ENCODE assay signal across 8 mouse cellular contexts in genomic region chr16:27390306-27390705, GRCm38 (mm10). TPM values are rescaled to one million over a fixed set of nuclear protein-coding genes. Genes with fewer than 3 reads are reported as not detected.
DNase-seq lines count a peak whose midpoint lies in the region; ATAC-seq and TF ChIP-seq lines count a peak whose summit lies in the region.

No protein-coding gene starts in this region.

- H3K27ac ChIP-seq in kidney, embryonic 15.5 days, result no peak overlapping the region
- H3K27ac ChIP-seq in embryonic facial prominence, embryonic 14.5 days (replicated peaks; ENCODE audit: low read depth, low read length), result peak overlapping the region; percentile 98; the same call in 1 of the 2 replicates
- no peak overlapping the region for H3K27ac ChIP-seq in intestine, embryonic 14.5 days (ENCODE audit: low read depth)
- no peak overlapping the region for H3K27ac ChIP-seq in midbrain, postnatal 0 days (ENCODE audit: low read depth, low read length)

- ATAC-seq in kidney, embryonic 15.5 days (replicated peaks; ENCODE audit: low FRiP score), result no peak
- no peak for ATAC-seq in embryonic facial prominence, embryonic 14.5 days (ENCODE audit: low read depth)
- ATAC-seq in intestine, embryonic 14.5 days (replicated peaks; ENCODE audit: low FRiP score, low TSS enrichment, low read depth), result no peak
- no peak for ATAC-seq in midbrain, postnatal 0 days (ENCODE audit: low FRiP score)

- H3K9ac ChIP-seq in kidney, embryonic 15.5 days, result 0 out of 2 replicates have a peak overlapping the region, but pooled peaks have one; percentile 90
- H3K9ac ChIP-seq in embryonic facial prominence, embryonic 14.5 days (ENCODE audit: low read depth, low read length), result peak overlapping the region; percentile 98; the same call in 1 of the 2 replicates
- no peak overlapping the region for H3K9ac ChIP-seq in intestine, embryonic 14.5 days (ENCODE audit: low read length)
- H3K9ac ChIP-seq in midbrain, postnatal 0 days (replicated peaks; ENCODE audit: low read length, poor library complexity, severe bottlenecking), result 0 out of 2 replicates have a peak overlapping the region, but pooled peaks have one; percentile 98

- peak overlapping the region; percentile 66 for H3K4me2 ChIP-seq in kidney, embryonic 15.5 days
- H3K4me2 ChIP-seq in embryonic facial prominence, embryonic 14.5 days (ENCODE audit: low read depth, low read length), result peak overlapping the region; percentile 78
- peak overlapping the region; percentile 71 for H3K4me2 ChIP-seq in intestine, embryonic 14.5 days (ENCODE audit: low read length)
- H3K4me2 ChIP-seq in midbrain, postnatal 0 days (ENCODE audit: low read depth, low read length, poor library complexity, severe bottlenecking), result peak overlapping the region; percentile 59

- no peaks in the 10 kb centered on the region for H3K27me3 ChIP-seq in kidney, embryonic 15.5 days
- no peaks in the 10 kb centered on the region for H3K27me3 ChIP-seq in embryonic facial prominence, embryonic 14.5 days (replicated peaks; ENCODE audit: control insufficient read depth, insufficient read depth, low read length)
- no peaks in the 10 kb centered on the region for H3K27me3 ChIP-seq in intestine, embryonic 14.5 days (replicated peaks; ENCODE audit: control insufficient read depth, insufficient read depth, low read length)
- H3K27me3 ChIP-seq in midbrain, postnatal 0 days (ENCODE audit: insufficient read depth, low read length), result no peaks in the 10 kb centered on the region

- H3K36me3 ChIP-seq in kidney, embryonic 15.5 days, result no peaks in the 10 kb centered on the region
- H3K36me3 ChIP-seq in embryonic facial prominence, embryonic 14.5 days (ENCODE audit: control insufficient read depth, insufficient read depth, low read length), result no peaks in the 10 kb centered on the region
- no peaks in the 10 kb centered on the region for H3K36me3 ChIP-seq in intestine, embryonic 14.5 days (ENCODE audit: control insufficient read depth, insufficient read depth, low read length)
- H3K36me3 ChIP-seq in midbrain, postnatal 0 days (ENCODE audit: insufficient read depth, low read length), result no peaks in the 10 kb centered on the region

- no peak for TF ChIP-seq CTCF in midbrain, postnatal 0 days (IDR thresholded peaks at IDR 0.05)

- H3K9me3 ChIP-seq in kidney, embryonic 15.5 days (replicated peaks), result no peaks in the 10 kb centered on the region
- no peaks in the 10 kb centered on the region for H3K9me3 ChIP-seq in embryonic facial prominence, embryonic 14.5 days (ENCODE audit: control insufficient read depth, low read length)
- H3K9me3 ChIP-seq in intestine, embryonic 14.5 days (ENCODE audit: control insufficient read depth, low read length), result no peaks in the 10 kb centered on the region
- no peaks in the 10 kb centered on the region for H3K9me3 ChIP-seq in midbrain, postnatal 0 days (ENCODE audit: low read length)

- peak overlapping the region; percentile 82 for H3K4me3 ChIP-seq in kidney, embryonic 15.5 days (replicated peaks)
- H3K4me3 ChIP-seq in embryonic facial prominence, embryonic 14.5 days (ENCODE audit: low read depth, low read length), result peak overlapping the region; percentile 93
- peak overlapping the region; percentile 89 for H3K4me3 ChIP-seq in intestine, embryonic 14.5 days (ENCODE audit: low read depth, low read length)
- H3K4me3 ChIP-seq in midbrain, postnatal 0 days (ENCODE audit: low read depth, low read length), result peak overlapping the region; percentile 76

- 75% methylated on average over 4 of the region's 4 CpGs for WGBS in kidney, embryonic 15.5 days
- 88% methylated on average over 4 of the region's 4 CpGs for WGBS in embryonic facial prominence, embryonic 14.5 days
- 79% methylated on average over 4 of the region's 4 CpGs for WGBS in intestine, embryonic 14.5 days
- 89% methylated on average over 4 of the region's 4 CpGs for WGBS in midbrain, postnatal 0 days

- no peak for DNase-seq in kidney, postnatal 10 days
- DNase-seq in embryonic facial prominence, embryonic 14.5 days (ENCODE audit: low spot score), result no peak
- no peak for DNase-seq in intestine, embryonic 14.5 days (ENCODE audit: low spot score)
- DNase-seq in midbrain, postnatal 0 days (ENCODE audit: low spot score), result no peak
- no peak for DNase-seq in cerebellum, adult 11-12 months
- no peak for DNase-seq in right cerebral cortex, adult 2 months (ENCODE audit: low spot score in 2 of 2)
- no peak for DNase-seq in layer of hippocampus, postnatal 36 days

- peaks cover 15% of the 10 kb centered on the region for H3K4me1 ChIP-seq in kidney, embryonic 15.5 days
- H3K4me1 ChIP-seq in embryonic facial prominence, embryonic 14.5 days (ENCODE audit: control insufficient read depth, insufficient read depth, low read length), result peaks cover 25% of the 10 kb centered on the region
- H3K4me1 ChIP-seq in intestine, embryonic 14.5 days (replicated peaks; ENCODE audit: control insufficient read depth, insufficient read depth, low read length), result peaks cover 19% of the 10 kb centered on the region; the same call in 1 of the 2 replicates
- peaks cover 11% of the 10 kb centered on the region; the same call in 1 of the 2 replicates for H3K4me1 ChIP-seq in midbrain, postnatal 0 days (ENCODE audit: insufficient read depth, low read length)

RNA-seq across cellular contexts. Expression of gene Ccdc50, which starts 1.6 kb away (rescaled TPM):
- 47.4 and 51.0 TPM in 2 replicates for polyA plus RNA-seq in kidney, embryonic 15.5 days (2015; fragmentation: Nextera tagmentation; extraction: Ambion mirVana)
- 49.8 and 55.2 TPM in 2 replicates for polyA plus RNA-seq in embryonic facial prominence, embryonic 14.5 days (2014; fragmentation: Nextera tagmentation; extraction: Ambion mirVana)
- 62.2 and 68.0 TPM in 2 replicates for polyA plus RNA-seq in intestine, embryonic 14.5 days (2014; fragmentation: Nextera tagmentation; extraction: Ambion mirVana)
- total RNA-seq in midbrain, postnatal 0 days (2014; rRNA removed), result 59.7 and 85.4 TPM in 2 replicates
- 27.0 and 29.4 TPM in 2 replicates for polyA plus RNA-seq in midbrain, postnatal 0 days (2015; fragmentation: Nextera tagmentation; extraction: Ambion mirVana)
- total RNA-seq in layer of hippocampus, postnatal 36 days (2021), result 10 to 100 TPM; 47.2 to 53.5 TPM

RNA-seq across cellular contexts. Expression of gene Uts2b, which starts 20.3 kb away (rescaled TPM):
- not detected in 2 replicates for polyA plus RNA-seq in kidney, embryonic 15.5 days (2015; fragmentation: Nextera tagmentation; extraction: Ambion mirVana)
- polyA plus RNA-seq in embryonic facial prominence, embryonic 14.5 days (2014; fragmentation: Nextera tagmentation; extraction: Ambion mirVana), result 0.34 and 0.49 TPM in 2 replicates
- polyA plus RNA-seq in intestine, embryonic 14.5 days (2014; fragmentation: Nextera tagmentation; extraction: Ambion mirVana), result not detected in 2 replicates
- 0.33 and 1.5 TPM in 2 replicates for total RNA-seq in midbrain, postnatal 0 days (2014; rRNA removed)
- 0.21 TPM in 1 of 2 replicates, not detected in the other for polyA plus RNA-seq in midbrain, postnatal 0 days (2015; fragmentation: Nextera tagmentation; extraction: Ambion mirVana)
- not detected for total RNA-seq in layer of hippocampus, postnatal 36 days (2021)
